Mouse (Mus musculus): ENCODE measurements around the gene Egfl8. TPM values are rescaled to one million over a fixed set of nuclear protein-coding genes. Genes with fewer than 3 reads are reported as not detected.

The Egfl8 gene
- 1 to 10 TPM; 1.5 to 1.9 TPM for total RNA-seq (2021)
- long read RNA-seq, experiment 1, partial matches to known transcripts = 0 of 1 reads
- long read RNA-seq, experiment 1, other reads (novel, unspliced or antisense) = 1 of 1 reads
- long read RNA-seq, experiment 2, partial matches to known transcripts = 1 of 1 reads
- long read RNA-seq, experiment 2, other reads (novel, unspliced or antisense) = 0 of 1 reads

DNA sequence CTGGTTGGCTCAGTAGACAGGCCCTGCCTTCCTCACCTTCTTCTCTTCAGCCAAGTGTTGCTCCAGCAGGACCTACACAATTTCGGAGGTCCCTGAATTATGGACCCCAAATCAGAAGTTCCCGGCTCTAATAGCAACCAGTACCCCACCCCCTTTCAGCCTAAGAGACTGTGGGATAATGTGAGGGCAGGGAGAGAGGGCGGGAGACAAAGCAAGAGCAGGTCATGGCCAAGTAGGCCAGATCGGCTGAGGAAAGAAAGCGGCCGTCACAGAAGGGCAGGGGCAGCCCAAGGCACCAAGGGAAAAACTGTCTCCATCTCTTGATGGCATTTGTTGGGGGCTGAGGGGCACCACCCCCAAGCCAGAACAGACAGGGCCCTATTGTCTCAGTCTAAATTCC, at the start of gene Egfl8:
Gene Egfl8 (minus strand): TSS at position 101 of the 400 bp plus-strand sequence.
- Histone ChIP-seq H3K4me3 (no peak within 1 kb of the TSS), H3K27ac (peak within 1 kb of the TSS; percentile 65)
- TF ChIP-seq CTCF (IDR thresholded peaks at IDR 0.05) = no peak
- DNase-seq = no peak
- intact Hi-C loops (cut with DNase I) = loop anchor here (5.0 kb wide), 1 partner anchor 44 kb away; no protein-coding TSS in a partner anchor

DNA sequence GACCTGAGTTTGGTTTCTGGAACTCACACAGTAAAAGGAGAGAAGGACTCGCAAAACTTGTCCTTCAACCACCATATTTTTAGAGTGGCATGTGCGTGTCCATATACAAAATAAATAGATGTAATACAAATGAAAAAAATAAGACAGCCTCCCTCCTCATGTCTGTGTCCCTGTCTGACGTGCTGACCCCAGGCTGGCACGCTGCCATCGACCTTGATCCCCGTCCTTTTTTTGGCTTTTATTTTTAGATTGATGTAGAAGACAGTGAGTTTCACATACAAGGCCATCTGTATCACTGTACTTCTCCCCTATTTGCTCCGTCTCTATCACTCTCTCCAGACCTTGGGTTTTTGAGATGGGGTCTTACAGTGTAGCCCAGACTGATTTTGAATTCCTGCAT, 48.7 kb upstream of the Egfl8 start:
- no peak for TF ChIP-seq CTCF (IDR thresholded peaks at IDR 0.05)
- peak; percentile 29 for DNase-seq
- intact Hi-C loops (cut with DNase I) = no loop called here

DNA sequence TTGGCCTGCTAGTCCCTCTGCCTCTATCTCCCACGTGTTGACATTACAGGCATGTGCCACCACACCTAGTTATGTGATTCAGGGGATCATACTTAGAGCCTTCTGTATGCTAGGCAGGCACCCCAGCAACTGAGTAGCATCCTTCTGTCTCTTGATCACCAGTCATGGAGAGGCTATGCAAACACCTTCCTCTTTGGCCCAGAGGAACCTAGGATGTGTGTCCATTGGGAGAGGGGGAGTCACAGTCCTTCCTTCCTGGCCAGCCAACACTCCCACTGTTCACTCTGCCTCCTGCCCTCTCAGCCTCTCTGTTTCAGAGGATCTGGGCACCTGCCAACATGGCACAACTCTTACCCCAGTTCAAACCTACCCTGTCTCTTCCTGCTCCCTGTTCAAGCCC, 47.8 kb upstream of the Egfl8 start:
- no peak for TF ChIP-seq CTCF (IDR thresholded peaks at IDR 0.05)
- no peak for DNase-seq
- peak overlapping the region; percentile 90 for H3K27ac ChIP-seq
- intact Hi-C loops (cut with DNase I) = no loop called here
- H3K4me3 ChIP-seq = peak overlapping the region; percentile 69

More for the DNA sequence above, 48.7 kb upstream of the Egfl8 start:
- H3K27ac ChIP-seq = no peak overlapping the region; the same call in 1 of the 2 replicates
- H3K4me3 ChIP-seq = no peak overlapping the region

DNA sequence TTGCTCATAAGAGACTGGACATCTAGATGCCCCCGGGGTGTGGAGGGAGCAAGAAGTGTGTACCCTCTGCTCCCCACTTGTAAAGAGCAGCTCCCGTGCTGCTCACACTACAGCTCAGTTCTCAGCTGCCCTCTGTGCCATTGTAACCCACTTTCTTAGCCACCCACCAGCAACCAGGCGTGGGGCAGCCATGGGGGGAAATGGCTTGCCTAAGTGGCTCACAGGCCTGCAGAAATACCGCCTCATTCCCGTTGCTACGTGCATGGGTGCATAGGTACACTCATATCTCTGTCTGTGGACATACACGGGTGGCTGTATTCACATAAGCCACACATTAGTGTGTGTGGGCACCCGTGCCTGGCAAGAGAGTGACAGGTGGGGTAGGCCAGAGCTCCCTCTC, 47.2 kb upstream of the Egfl8 start:
- intact Hi-C loops (cut with DNase I) = no loop called here
- DNase-seq = no peak
- no peak for TF ChIP-seq CTCF (IDR thresholded peaks at IDR 0.05)
- Histone ChIP-seq H3K27ac (peak overlapping the region; percentile 90), H3K4me3 (peak overlapping the region; percentile 69)

DNA sequence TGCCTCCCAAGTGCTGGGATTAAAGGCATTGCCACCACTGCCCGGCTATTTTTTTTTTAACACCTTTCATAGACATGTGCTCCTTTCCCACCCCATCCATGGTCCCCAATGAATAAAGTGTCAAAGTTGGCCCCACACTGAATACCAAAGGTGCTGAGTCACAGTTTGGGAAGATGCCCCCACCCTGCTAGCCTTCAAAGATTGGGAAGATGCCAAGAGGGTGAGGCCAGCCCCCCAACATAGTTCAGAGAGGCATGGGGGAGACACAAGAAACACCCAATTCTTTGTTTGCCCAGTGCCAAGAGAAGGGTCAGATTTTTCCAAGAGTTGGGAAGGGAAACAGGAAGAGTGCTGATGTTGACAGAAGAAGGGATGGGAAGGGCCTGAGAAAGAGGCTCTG, 46.7 kb upstream of the Egfl8 start:
- intact Hi-C loops (cut with DNase I) = no loop called here
- peak overlapping the region; percentile 69 for H3K4me3 ChIP-seq
- peak overlapping the region; percentile 90 for H3K27ac ChIP-seq
- DNase-seq = peak; percentile 26
- no peak for TF ChIP-seq CTCF (IDR thresholded peaks at IDR 0.05)

DNA sequence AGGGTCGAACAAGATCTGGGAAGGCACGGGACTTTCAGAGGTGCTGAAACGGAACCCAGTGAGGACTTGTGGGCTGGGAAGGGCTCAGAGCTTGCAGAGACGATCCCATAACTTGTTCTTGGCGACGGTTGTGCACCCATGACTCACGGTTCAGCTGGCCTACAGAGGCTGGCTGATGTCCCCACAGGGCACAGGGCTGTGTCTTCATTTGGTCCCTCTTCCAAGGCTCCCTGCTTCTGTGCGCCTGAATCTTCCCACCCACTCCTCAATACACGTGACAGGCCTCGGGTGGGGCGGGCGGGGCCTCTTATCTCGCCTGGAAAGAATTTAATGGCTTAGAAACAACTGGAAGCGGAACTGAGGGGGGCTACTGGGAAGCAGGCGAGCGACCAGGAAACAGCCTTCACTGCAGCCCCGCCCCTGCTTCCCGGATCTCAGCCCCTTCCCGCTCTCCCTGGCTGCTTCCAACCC, 45.4 kb upstream of the Egfl8 start:
- Histone ChIP-seq H3K27ac (peak overlapping the region; percentile 90), H3K4me3 (peak overlapping the region; percentile 69)
- intact Hi-C loops (cut with DNase I) = no loop called here
- TF ChIP-seq CTCF (IDR thresholded peaks at IDR 0.05) = no peak
- peak; percentile 82 for DNase-seq

DNA sequence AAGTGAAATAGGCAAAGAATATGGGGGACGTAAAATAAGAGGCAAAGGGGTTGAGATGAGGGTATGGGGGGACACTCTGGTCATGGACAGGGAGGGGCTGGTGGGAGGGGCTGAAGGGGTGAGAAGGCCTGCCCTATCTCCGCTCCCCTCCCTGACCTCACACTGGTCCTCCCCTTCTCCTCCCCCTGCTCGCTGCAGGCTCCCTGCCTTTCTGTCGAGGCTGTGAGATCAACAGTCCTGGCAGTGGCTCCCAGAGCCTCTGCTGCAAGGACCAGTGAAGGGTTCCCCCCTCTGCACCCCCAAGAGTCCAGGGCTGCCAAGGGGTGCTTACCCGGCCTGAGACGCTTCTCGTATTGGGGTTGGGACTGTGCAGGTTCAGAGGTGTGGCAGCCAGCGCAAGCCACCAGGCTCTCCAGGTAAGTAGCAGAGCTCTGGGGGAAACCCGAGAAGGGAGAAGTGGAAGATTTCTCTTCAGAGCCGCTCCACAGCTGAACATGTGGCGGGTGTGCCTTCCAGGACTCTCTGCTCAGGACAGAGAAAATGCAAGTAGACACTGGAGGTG, 44.6 kb upstream of the Egfl8 start:
- TF ChIP-seq CTCF (IDR thresholded peaks at IDR 0.05) = no peak
- intact Hi-C loops (cut with DNase I) = no loop called here
- DNase-seq = peak; percentile 79
- Histone ChIP-seq H3K4me3 (peak overlapping the region; percentile 69), H3K27ac (peak overlapping the region; percentile 90)

DNA sequence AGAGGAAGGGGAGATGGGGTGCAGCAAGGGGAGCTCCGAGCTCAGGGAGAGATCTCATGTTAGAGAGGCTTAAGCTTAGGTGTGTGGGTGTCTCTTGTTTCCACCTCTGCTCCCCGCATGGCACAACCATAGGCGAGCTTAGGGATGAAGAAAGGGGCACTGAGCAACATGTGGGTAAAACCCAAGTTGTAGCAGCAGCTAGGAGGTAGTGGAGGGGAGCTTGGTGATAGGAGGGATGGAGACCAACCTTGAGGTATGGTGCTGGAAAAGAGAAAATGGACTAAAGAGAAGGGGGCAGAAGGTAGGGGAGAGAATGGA, 44.1 kb upstream of the Egfl8 start:
- no peak for TF ChIP-seq CTCF (IDR thresholded peaks at IDR 0.05)
- H3K27ac ChIP-seq = peak overlapping the region; percentile 90
- H3K4me3 ChIP-seq = peak overlapping the region; percentile 69
- DNase-seq = no peak
- intact Hi-C loops (cut with DNase I) = no loop called here

DNA sequence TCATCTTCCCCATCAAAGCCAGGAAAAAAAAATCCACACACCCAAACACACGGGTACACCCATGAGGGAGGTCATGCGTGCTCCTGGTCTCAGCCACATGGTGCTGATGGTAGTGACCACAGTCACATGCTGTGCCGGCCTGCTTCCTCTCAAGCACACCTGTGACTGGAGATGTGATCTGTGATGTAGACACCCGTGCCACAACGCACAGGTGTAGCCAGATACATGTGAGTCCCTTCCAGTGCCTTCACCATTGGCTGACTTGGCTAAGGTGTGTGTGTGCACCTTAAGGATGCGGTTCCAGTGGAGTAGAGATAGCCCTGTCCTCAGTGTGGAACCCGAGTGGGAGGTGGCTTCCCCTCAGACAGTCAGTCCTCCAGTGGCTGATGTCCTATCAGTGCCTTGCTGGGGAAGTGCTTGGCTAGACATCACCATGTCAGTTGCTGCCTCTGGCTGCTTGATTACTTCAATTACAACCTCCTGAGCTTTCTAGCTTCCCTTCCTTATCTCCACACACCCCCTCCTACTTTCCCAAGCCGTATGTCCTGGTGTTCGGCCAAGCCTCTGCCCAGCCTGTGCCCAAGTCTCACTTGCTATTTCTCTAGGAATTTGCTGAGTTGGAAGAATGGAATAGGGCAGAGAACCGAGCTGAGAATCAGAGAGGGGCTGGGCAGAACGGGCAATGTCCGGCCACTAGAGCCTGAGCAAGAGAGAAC, 43.6 kb upstream of the Egfl8 start:
- TF ChIP-seq CTCF (IDR thresholded peaks at IDR 0.05) = no peak
- peak overlapping the region; percentile 69 for H3K4me3 ChIP-seq
- DNase-seq = peak; percentile 29
- H3K27ac ChIP-seq = peak overlapping the region; percentile 90
- intact Hi-C loops (cut with DNase I) = no loop called here

DNA sequence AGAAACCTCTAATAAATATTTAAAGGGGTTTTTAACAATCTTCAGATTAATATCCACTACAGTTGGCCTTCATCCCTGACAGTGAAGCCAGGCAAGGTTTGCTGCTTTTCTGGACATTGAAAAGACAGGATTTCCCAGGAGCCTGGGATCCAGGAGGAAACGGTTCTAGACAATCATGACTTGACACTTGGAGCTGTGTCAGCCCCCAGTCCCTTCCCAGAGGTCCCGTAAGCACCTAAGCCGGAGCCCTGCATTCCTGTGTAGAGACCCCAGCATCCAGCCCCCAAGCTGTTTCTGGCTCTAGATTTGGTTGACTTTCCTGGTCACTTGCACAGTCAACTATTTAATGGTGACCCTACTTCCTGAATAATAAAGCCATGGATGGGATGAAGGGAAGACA, 42.8 kb upstream of the Egfl8 start:
- no peak for DNase-seq
- Histone ChIP-seq H3K4me3 (no peak overlapping the region), H3K27ac (peak overlapping the region; percentile 90; the same call in 1 of the 2 replicates)
- TF ChIP-seq CTCF (IDR thresholded peaks at IDR 0.05) = no peak
- intact Hi-C loops (cut with DNase I) = no loop called here

DNA sequence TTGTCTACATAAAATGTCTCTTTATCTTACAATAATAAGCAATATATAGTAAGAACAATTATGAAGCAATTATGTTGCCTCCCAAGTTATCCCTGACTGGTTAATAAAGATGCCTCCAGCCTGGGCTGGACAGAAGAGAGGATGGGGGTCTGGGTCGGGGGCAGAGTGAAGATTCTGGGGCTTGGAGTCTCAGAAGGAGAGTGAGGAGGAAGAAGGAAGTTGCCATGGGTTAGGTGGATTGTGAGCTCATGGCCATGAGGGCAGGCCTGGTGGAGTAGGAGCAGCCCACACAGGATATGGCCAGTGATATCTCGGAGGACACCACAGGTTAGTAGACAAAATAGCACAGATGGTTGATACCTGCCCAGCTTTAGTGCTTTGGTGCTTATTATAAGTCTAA, 42.4 kb upstream of the Egfl8 start:
- intact Hi-C loops (cut with DNase I) = no loop called here
- DNase-seq = no peak
- TF ChIP-seq CTCF (IDR thresholded peaks at IDR 0.05) = no peak
- Histone ChIP-seq H3K4me3 (no peak overlapping the region), H3K27ac (peak overlapping the region; percentile 90; the same call in 1 of the 2 replicates)

DNA sequence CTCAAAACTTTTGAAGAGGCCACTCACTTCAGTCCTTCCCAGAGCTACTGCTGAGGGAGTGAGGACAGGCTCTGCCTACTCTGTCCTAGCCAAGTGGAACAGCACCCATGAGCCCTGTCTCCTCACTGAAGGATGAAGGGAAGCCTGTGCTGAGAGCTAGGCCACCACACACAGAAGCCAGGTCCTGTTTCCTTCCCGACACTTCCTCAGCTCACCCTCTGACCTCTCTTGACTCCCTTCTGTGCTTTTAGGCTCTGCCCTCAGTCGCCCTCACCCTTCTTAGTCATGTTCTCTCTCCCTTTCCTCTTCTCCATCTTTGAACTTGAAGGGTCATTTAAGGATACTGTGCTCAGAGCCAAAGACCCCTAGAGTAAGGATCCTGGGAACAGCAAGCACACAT, 41.5 kb upstream of the Egfl8 start:
- peak; percentile 37 for DNase-seq
- intact Hi-C loops (cut with DNase I) = no loop called here
- no peak for TF ChIP-seq CTCF (IDR thresholded peaks at IDR 0.05)
- peak overlapping the region; percentile 86 for H3K27ac ChIP-seq
- H3K4me3 ChIP-seq = no peak overlapping the region

DNA sequence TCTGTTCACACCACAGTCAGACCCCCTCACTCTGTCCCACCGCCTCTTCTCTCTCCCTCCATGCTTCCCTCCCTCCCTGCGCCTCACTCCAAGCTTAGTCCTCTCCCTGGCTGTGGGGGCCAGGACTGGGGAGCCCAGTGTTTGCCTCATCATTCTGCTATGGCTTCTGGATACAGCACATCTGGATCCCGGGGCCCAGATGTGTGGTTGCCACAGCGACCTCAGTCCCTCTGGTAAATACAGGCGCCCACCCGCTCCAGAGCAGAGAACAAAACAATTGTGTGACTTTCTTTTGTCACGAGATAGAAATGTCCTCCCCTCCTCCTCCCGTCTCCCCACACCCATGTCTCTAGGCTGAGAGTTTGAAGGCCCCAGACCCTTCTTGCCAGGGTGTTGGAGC, 40.9 kb upstream of the Egfl8 start:
- Histone ChIP-seq H3K4me3 (no peak overlapping the region; the same call in 1 of the 2 replicates), H3K27ac (peak overlapping the region; percentile 86)
- intact Hi-C loops (cut with DNase I) = no loop called here
- DNase-seq = peak; percentile 63
- no peak for TF ChIP-seq CTCF (IDR thresholded peaks at IDR 0.05)

Data from gastrocnemius, adult 2 months (tissue).